Mouse (Mus musculus): ENCODE measurements around the gene Ear1. TPM values are rescaled to one million over a fixed set of nuclear protein-coding genes. Genes with fewer than 3 reads are reported as not detected.
"Not testable (repeated sequence)": the region's sequence is repeated elsewhere in the genome, so short reads cannot be mapped to it uniquely, and the experiment has no call there.

Gene Ear1
- polyA plus RNA-seq (2012; fragmentation: generic; extraction: Trizol) = not detected

GRCm38 (mm10) chr14:43875417-43875816 is at the start of gene Ear1:
Gene Ear1, minus strand, starts transcription at chr14:43875517.
- not testable (repeated sequence) for H3K36me3 ChIP-seq (ENCODE audit: control insufficient read depth, insufficient read depth); H3ac ChIP-seq (ENCODE audit: control insufficient read depth, insufficient read length); H3K79me2 ChIP-seq (ENCODE audit: control insufficient read depth, insufficient read depth); H3K4me2 ChIP-seq (ENCODE audit: low read depth); H3K27me3 ChIP-seq (ENCODE audit: control insufficient read depth, insufficient read depth, insufficient read length); H3K4me3 ChIP-seq

- peak within 1 kb of the TSS; percentile 45 for H3K4me3 ChIP-seq
- not testable (repeated sequence) for H3ac ChIP-seq (ENCODE audit: control insufficient read depth, insufficient read length); H3K27me3 ChIP-seq (ENCODE audit: control insufficient read depth, insufficient read depth, insufficient read length); H3K36me3 ChIP-seq (ENCODE audit: control insufficient read depth, insufficient read depth); H3K79me2 ChIP-seq (ENCODE audit: control insufficient read depth, insufficient read depth)
- H3K4me2 ChIP-seq (ENCODE audit: low read depth) = peak within 1 kb of the TSS; percentile 77
- peak; percentile 62 for TF ChIP-seq E2F4 (IDR thresholded peaks at IDR 0.05; ENCODE audit: insufficient read depth)
- peak in 2 of 3 experiments; percentile 4 to 8 for TF ChIP-seq MYOD1 (IDR thresholded peaks at IDR 0.05; ENCODE audit: control insufficient read depth in 1 of 3, insufficient read length in 2 of 3, low read depth in 2 of 3)
Measured at GRCm38 (mm10) chr14:43924688-43925403, 49.5 kb upstream of the Ear1 start, which contains the start of gene Gm8113. Gene Gm8113, plus strand, starts transcription at chr14:43925390.

- H3ac ChIP-seq (ENCODE audit: control insufficient read depth, insufficient read length); H3K36me3 ChIP-seq (ENCODE audit: control insufficient read depth, insufficient read depth); H3K4me3 ChIP-seq; H3K27me3 ChIP-seq (ENCODE audit: control insufficient read depth, insufficient read depth, insufficient read length); H3K4me2 ChIP-seq (ENCODE audit: low read depth); H3K79me2 ChIP-seq (ENCODE audit: control insufficient read depth, insufficient read depth): not testable (repeated sequence)
Measured at GRCm38 (mm10) chr14:43923459-43923858, 48.1 kb upstream of the Ear1 start, which contains the start of gene Ear10. Gene Ear10, minus strand, starts transcription at chr14:43923559.

DNA sequence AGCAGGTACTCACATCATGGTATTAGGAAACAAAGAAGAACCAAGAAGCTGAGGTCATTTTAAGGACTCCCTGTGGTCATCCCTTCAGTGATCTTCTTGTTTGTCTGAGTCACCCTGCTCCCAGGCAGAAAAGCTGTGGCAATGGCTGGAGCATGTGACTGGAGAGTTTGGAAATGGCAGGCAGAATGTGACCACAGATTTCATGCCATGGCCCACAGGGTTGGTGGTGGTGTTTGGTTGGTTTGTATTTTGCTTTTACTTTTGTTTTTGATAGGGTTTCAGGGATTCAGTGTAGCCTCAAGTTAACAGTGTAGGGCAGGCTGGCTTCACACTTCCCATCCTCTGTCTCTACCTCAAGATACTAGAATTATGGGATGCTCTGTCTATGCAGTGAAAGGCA is 42.9 kb upstream of the Ear1 start:
- not testable (repeated sequence) for H3K36me3 ChIP-seq (ENCODE audit: control insufficient read depth, insufficient read depth); H3K4me3 ChIP-seq

DNA sequence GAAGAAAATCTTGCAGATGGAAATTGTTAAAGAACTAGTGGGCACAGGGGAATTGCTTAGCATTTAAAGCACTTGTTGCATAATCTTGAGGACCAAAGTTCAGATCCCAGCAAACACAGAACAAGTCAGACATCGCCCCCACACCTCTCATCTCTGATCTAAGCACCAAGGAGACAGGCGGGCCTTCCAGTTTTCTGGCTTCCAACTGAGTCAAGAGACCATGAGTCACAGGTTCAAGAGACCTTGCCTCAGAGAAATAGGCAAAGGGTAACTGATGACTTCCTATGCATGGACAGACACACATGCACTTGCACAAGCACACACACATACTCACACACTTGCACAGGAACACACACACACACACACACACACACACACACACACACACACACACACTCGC is 23.3 kb upstream of the Ear1 start:
- H3K4me2 ChIP-seq (ENCODE audit: low read depth); H3K36me3 ChIP-seq (ENCODE audit: control insufficient read depth, insufficient read depth); H3ac ChIP-seq (ENCODE audit: control insufficient read depth, insufficient read length); H3K4me3 ChIP-seq; H3K79me2 ChIP-seq (ENCODE audit: control insufficient read depth, insufficient read depth); H3K27me3 ChIP-seq (ENCODE audit: control insufficient read depth, insufficient read depth, insufficient read length): not testable (repeated sequence)

More for the DNA sequence above, 42.9 kb upstream of the Ear1 start:
- not testable (repeated sequence) for H3K27me3 ChIP-seq (ENCODE audit: control insufficient read depth, insufficient read depth, insufficient read length); H3ac ChIP-seq (ENCODE audit: control insufficient read depth, insufficient read length); H3K79me2 ChIP-seq (ENCODE audit: control insufficient read depth, insufficient read depth); H3K4me2 ChIP-seq (ENCODE audit: low read depth)
- peak; percentile 53 for TF ChIP-seq USF1 (IDR thresholded peaks at IDR 0.05; ENCODE audit: low read depth)
- 0 out of 2 replicates have a peak, but pooled peaks have one; percentile 3 for TF ChIP-seq CEBPB (IDR thresholded peaks at IDR 0.05; ENCODE audit: insufficient read depth, poor library complexity, severe bottlenecking)

DNA sequence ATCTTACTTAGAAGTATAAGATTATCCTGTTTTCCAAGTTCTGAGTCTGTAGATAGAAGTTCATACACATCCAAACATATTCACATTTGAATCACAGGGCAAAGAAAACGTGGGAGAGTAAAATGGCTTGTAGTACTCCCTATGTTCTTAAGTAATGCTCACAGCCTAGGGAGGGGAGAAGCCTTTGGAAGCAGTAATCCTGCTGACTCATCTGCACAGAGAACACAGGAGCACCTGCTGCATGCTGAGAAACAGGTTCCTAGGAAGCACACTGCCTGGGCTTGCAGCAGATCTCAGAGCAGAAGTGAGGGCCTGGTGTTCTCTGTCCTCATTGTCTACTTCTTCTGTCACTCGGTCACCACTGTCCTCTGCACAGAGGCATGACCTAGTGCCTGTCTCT is 20.0 kb upstream of the Ear1 start:
- H3K27me3 ChIP-seq (ENCODE audit: control insufficient read depth, insufficient read depth, insufficient read length); H3ac ChIP-seq (ENCODE audit: control insufficient read depth, insufficient read length); H3K79me2 ChIP-seq (ENCODE audit: control insufficient read depth, insufficient read depth); H3K4me2 ChIP-seq (ENCODE audit: low read depth); H3K36me3 ChIP-seq (ENCODE audit: control insufficient read depth, insufficient read depth); H3K4me3 ChIP-seq: not testable (repeated sequence)

DNA sequence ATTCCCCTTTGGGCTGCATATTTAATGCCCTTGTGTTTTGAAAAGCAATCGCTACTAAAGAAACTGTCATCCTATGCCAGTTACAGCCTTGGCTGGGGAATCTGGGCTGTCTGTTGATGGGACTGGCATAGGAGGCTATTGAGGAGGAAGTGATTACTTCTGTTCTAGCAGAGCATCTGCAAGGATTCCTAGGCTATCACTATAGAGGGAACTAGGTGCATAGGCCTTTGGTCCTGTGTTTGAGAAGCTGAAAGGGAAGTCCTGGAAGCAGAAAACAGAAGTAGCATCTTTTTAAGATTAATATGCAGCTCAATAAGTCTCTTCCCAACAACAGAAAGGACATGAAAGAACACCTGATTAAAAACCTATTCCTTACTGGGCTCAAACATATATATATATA is 16.0 kb upstream of the Ear1 start:
- not testable (repeated sequence) for H3K27me3 ChIP-seq (ENCODE audit: control insufficient read depth, insufficient read depth, insufficient read length); H3ac ChIP-seq (ENCODE audit: control insufficient read depth, insufficient read length); H3K79me2 ChIP-seq (ENCODE audit: control insufficient read depth, insufficient read depth); H3K4me2 ChIP-seq (ENCODE audit: low read depth); H3K4me3 ChIP-seq; H3K36me3 ChIP-seq (ENCODE audit: control insufficient read depth, insufficient read depth)

DNA sequence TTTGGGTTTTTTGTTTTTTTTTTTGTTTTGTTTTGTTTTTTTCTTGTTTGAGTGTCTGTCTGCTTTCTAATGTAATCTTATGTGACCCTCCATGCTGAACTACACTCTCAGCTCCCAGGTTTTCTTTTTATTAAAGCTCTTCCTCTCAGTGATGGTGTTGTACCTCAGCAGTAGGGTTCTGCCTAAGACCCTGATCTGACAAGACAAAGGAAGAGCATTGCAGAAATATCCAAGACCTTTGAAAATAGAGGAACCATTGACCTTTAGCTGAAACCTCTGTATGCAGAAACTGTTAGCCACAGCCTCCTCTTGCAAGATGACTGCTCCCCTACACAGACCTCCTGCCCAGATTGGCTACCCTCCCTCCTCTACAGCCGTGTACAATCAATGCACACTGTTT is 10.9 kb upstream of the Ear1 start:
- H3K4me2 ChIP-seq (ENCODE audit: low read depth); H3K27me3 ChIP-seq (ENCODE audit: control insufficient read depth, insufficient read depth, insufficient read length); H3ac ChIP-seq (ENCODE audit: control insufficient read depth, insufficient read length); H3K36me3 ChIP-seq (ENCODE audit: control insufficient read depth, insufficient read depth); H3K4me3 ChIP-seq; H3K79me2 ChIP-seq (ENCODE audit: control insufficient read depth, insufficient read depth): not testable (repeated sequence)

GRCm38 (mm10) chr14:43879966-43880545 is 4.7 kb upstream of the Ear1 start:
- H3ac ChIP-seq (ENCODE audit: control insufficient read depth, insufficient read length); H3K27me3 ChIP-seq (ENCODE audit: control insufficient read depth, insufficient read depth, insufficient read length); H3K4me3 ChIP-seq; H3K79me2 ChIP-seq (ENCODE audit: control insufficient read depth, insufficient read depth); H3K4me2 ChIP-seq (ENCODE audit: low read depth); H3K36me3 ChIP-seq (ENCODE audit: control insufficient read depth, insufficient read depth): not testable (repeated sequence)

DNA sequence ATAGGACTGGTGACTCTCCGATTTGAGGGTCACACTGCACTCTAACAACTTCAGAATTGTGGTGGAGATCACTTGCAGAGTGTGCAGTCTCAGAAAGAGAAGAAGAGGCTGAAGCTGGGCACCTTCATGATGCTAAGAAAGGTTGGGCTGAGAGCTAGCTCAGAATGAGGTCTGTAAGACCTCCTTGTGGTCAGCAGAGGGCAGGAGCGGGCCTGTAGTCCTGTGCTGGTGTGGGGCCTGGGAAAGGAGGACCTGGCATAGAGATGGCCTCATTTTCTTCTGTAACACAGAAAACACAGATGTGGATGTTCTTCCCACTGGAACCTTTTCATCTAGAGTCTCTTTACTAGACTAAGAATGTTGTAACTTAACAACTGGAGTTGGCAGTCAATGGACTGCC is 2.5 kb upstream of the Ear1 start:
- H3K4me3 ChIP-seq; H3K27me3 ChIP-seq (ENCODE audit: control insufficient read depth, insufficient read depth, insufficient read length); H3K36me3 ChIP-seq (ENCODE audit: control insufficient read depth, insufficient read depth); H3ac ChIP-seq (ENCODE audit: control insufficient read depth, insufficient read length); H3K79me2 ChIP-seq (ENCODE audit: control insufficient read depth, insufficient read depth); H3K4me2 ChIP-seq (ENCODE audit: low read depth): not testable (repeated sequence)

- H3K4me2 ChIP-seq (ENCODE audit: low read depth); H3K79me2 ChIP-seq (ENCODE audit: control insufficient read depth, insufficient read depth); H3K27me3 ChIP-seq (ENCODE audit: control insufficient read depth, insufficient read depth, insufficient read length); H3K4me3 ChIP-seq; H3K36me3 ChIP-seq (ENCODE audit: control insufficient read depth, insufficient read depth); H3ac ChIP-seq (ENCODE audit: control insufficient read depth, insufficient read length): not testable (repeated sequence)
Measured at GRCm38 (mm10) chr14:43874862-43875261, 455 bp downstream of the Ear1 start.

DNA sequence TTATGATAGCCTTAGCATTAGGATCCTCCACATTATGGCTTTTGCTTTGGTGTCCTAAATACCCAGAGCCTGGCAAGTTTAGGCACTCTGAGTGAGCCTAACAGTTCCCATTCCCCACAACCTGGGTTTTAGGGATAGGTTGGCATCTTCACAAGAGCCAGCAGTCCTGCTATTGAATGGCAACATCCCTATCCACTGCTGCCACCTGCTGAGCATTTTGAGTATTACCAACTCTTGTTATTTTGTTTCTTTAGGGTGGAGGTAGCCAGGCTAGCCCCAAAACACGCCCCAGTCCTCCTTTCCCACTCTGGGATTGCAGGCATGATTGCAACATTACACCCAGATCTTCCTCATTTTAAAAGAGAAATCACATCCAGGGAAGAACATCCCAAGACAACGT is 14.8 kb downstream of the Ear1 start:
- H3K4me2 ChIP-seq (ENCODE audit: low read depth); H3ac ChIP-seq (ENCODE audit: control insufficient read depth, insufficient read length); H3K79me2 ChIP-seq (ENCODE audit: control insufficient read depth, insufficient read depth): not testable (repeated sequence)

More for the DNA sequence above, 14.8 kb downstream of the Ear1 start:
- not testable (repeated sequence) for H3K4me3 ChIP-seq; H3K27me3 ChIP-seq (ENCODE audit: control insufficient read depth, insufficient read depth, insufficient read length); H3K36me3 ChIP-seq (ENCODE audit: control insufficient read depth, insufficient read depth)
